Mouse (Mus musculus) kidney, adult 2 months (tissue): ENCODE results near the gene Itga8. TPM values are rescaled to one million over a fixed set of nuclear protein-coding genes. Genes with fewer than 3 reads are reported as not detected.

Experiments used
- DNase-seq: peaks from one replicate; pipeline ENCODE4 v3.0.0; 2021
- H3K27ac ChIP-seq: fragments of 200-500 bp; 2 replicates; pipeline ENCODE4 v1.5.1; 2012; ENCODE audit warnings: low read depth, low read length, control low read depth, inconsistent platforms; ENCODE audit not compliant: insufficient read depth
- H3K27me3 ChIP-seq: fragments of 200-500 bp; replicated peaks from 2 replicates; pipeline ENCODE4 v1.6.1; 2012; ENCODE audit warnings: mild to moderate bottlenecking, moderate library complexity, low read length, inconsistent platforms; ENCODE audit not compliant: control insufficient read depth, insufficient read depth
- H3K36me3 ChIP-seq: fragments of 200-500 bp; 2 replicates; pipeline ENCODE4 v1.6.1; 2012; ENCODE audit warnings: mild to moderate bottlenecking, moderate library complexity, low read length, inconsistent platforms; ENCODE audit not compliant: control insufficient read depth, insufficient read depth
- H3K4me1 ChIP-seq: fragments of 200-500 bp; 2 replicates; pipeline ENCODE4 v1.6.1; 2011; ENCODE audit warnings: low read length; ENCODE audit not compliant: control insufficient read depth, insufficient read depth
- H3K4me3 ChIP-seq: fragments of 200-500 bp; 2 replicates; pipeline ENCODE4 v1.5.1; 2011; ENCODE audit warnings: mild to moderate bottlenecking, low read depth, low read length, control low read depth; ENCODE audit not compliant: insufficient read depth
- CTCF ChIP-seq: fragments of 200-500 bp; conservative IDR thresholded peaks from 2 replicates; pipeline ENCODE4 v1.5.1; 2011; ENCODE audit warnings: low read depth, mild to moderate bottlenecking, control low read depth, low read length, moderate library complexity, mixed read lengths; ENCODE audit not compliant: insufficient read depth, insufficient read length
- POLR2A ChIP-seq: fragments of 200-500 bp; IDR thresholded peaks from one replicate; pipeline ENCODE4 v1.6.1; 2011; ENCODE audit warnings: low read depth, low read length, control low read depth
- WGBS: fragments of 180-500 bp; shearing (Covaris S2); methylation state at CpG from one replicate; pipeline ENCODE4 v1.1.7; 2018; 5-methylcytosine and 5-hydroxymethylcytosine counted together
- polyA plus RNA-seq: library from polyadenylated mRNA; depleted of rRNA; stranded (reverse); fragments of >200 nt; gene quantifications from 2 replicates; pipeline ENCODE4 v1.2.3, GENCODE M21; 2012

Gene Itga8
- polyA plus RNA-seq, 1 experiment = 9.7 TPM

DNA sequence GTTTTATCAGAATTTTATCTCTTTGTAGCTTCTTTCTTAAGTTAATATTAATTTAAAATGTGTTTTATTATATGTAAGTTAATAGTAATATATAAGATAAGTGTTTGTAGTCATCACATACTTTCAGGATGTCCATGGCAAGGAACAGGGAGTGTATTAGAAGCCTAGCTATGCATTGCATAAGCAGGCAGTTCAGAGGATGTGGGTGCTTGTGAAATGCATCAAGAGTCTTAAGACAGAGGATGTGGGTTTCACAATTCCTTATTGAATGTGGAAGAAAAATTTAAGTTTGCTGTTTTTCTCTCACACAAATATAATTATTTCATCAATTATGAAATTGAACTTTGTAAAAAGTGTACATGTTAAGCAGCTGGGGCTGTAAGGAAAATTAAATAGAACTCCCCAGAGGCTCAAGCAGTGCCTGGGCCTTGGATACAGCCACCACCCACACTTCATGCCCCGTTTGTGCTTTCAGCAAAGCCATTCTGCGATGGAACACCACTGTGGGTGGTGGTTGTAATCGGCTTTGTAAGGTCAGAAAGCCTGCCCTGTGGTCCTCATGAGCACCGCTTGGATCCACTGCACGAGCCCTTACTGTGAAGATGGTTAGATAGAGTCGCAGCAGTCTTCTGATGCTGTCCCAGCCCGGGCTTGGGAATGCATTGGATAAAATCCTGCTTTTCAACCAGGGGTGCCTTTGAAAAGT, 126.8 kb downstream of the Itga8 start:
- H3K36me3 ChIP-seq = no peaks in the 10 kb centered on the region
- no peak for DNase-seq
- no peak overlapping the region for H3K27ac ChIP-seq
- H3K4me3 ChIP-seq = no peak overlapping the region
- WGBS = 85% methylated on average over 7 of the region's 7 CpGs
- no peaks in the 10 kb centered on the region for H3K4me1 ChIP-seq
- no peak for TF ChIP-seq CTCF
- no peak for TF ChIP-seq POLR2A
- no peaks in the 10 kb centered on the region for H3K27me3 ChIP-seq

- no peak overlapping the region for H3K4me3 ChIP-seq
- H3K4me1 ChIP-seq = no peaks in the 10 kb centered on the region
- no peak for DNase-seq
- H3K27me3 ChIP-seq = no peaks in the 10 kb centered on the region
- TF ChIP-seq POLR2A = no peak
- TF ChIP-seq CTCF = no peak
- H3K36me3 ChIP-seq = no peaks in the 10 kb centered on the region
- no peak overlapping the region for H3K27ac ChIP-seq
Observed at GRCm38 (mm10) chr2:12170221-12170620, 131.5 kb downstream of the Itga8 start.

GRCm38 (mm10) chr2:12160486-12160885, 141.2 kb downstream of the Itga8 start:
- no peaks in the 10 kb centered on the region for H3K4me1 ChIP-seq
- no peak overlapping the region for H3K27ac ChIP-seq
- H3K4me3 ChIP-seq = no peak overlapping the region
- 82% methylated on average over 3 of the region's 3 CpGs for WGBS
- no peaks in the 10 kb centered on the region for H3K27me3 ChIP-seq
- DNase-seq = peak; percentile 53
- TF ChIP-seq CTCF = 0 out of 2 replicates have a peak, but pooled peaks have one; percentile 7
- TF ChIP-seq POLR2A = no peak
- H3K36me3 ChIP-seq = no peaks in the 10 kb centered on the region

DNA sequence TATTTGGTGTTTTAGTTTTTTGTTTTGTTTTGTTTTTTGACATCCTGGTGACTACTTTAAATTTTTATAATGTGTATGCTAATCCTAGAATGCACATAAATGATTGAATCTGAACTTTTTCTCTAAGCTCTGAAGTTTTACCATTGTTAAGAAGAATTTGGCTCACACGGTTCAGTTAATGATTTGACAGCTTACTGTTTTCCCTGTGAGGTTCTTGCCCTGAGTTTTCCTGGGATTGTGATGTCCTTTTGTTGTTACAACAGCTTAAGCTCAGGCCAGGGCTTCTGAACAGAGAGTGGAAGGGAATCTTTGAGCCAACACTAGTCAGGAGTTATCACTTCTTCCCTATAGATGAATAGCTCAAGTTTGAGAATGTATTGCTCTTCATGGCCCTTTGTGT, 144.7 kb downstream of the Itga8 start:
- Histone ChIP-seq H3K4me3 (no peak overlapping the region), H3K27ac (no peak overlapping the region), H3K4me1 (no peaks in the 10 kb centered on the region), H3K27me3 (no peaks in the 10 kb centered on the region), H3K36me3 (no peaks in the 10 kb centered on the region)
- peak; percentile 74 for DNase-seq
- WGBS = 38% methylated on average over 1 of the region's 1 CpGs
- TF ChIP-seq POLR2A = no peak
- TF ChIP-seq CTCF = no peak

DNA sequence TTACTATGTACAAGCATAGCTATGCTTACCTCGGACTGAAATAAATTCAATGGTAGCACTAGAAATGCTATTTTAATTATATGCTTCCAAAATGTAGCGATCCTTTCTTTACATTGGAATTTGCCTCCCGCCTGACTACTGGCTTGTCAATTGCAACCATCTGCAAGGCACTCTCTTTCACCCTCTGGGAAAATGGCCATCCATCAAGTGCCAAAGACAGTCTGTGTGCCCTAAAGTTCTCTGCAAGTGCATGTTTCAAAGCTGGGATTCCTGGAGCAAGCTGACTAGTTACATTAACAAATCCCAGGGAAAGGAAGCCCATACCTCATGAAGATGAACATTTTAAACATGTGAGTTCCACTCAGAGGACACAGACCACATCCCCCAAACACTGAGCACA, 145.3 kb downstream of the Itga8 start:
- WGBS = 75% methylated on average over 3 of the region's 3 CpGs
- Histone ChIP-seq H3K4me3 (no peak overlapping the region), H3K36me3 (no peaks in the 10 kb centered on the region), H3K27me3 (no peaks in the 10 kb centered on the region), H3K4me1 (no peaks in the 10 kb centered on the region), H3K27ac (no peak overlapping the region)
- no peak for DNase-seq
- TF ChIP-seq POLR2A = no peak
- TF ChIP-seq CTCF = no peak

DNA sequence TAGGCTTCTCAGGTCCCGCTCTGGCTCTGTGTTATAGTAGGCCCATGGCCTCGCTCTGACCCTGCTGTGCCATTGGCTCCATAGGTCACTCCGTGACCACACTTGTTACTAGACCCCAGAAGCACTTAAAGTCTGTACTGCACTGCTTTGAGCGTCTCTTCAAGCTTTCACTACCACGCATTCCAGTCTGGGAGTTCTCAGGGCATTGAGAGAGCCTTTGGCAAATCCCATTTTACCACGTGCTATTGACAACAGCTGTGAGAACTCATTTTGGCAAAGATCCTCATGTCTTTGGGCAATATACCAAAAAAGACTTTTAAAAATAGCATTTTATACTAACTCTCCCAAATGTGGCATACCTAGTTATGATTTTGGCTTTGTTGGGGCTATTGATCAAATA, 147.0 kb downstream of the Itga8 start:
- TF ChIP-seq POLR2A (no peak), CTCF (no peak)
- Histone ChIP-seq H3K4me1 (no peaks in the 10 kb centered on the region), H3K27ac (no peak overlapping the region), H3K36me3 (no peaks in the 10 kb centered on the region), H3K4me3 (no peak overlapping the region), H3K27me3 (no peaks in the 10 kb centered on the region)
- 77% methylated on average over 6 of the region's 6 CpGs for WGBS
- peak; percentile 44 for DNase-seq

GRCm38 (mm10) chr2:12153551-12153950, 148.2 kb downstream of the Itga8 start:
- Histone ChIP-seq H3K27ac (no peak overlapping the region), H3K4me1 (no peaks in the 10 kb centered on the region), H3K27me3 (no peaks in the 10 kb centered on the region), H3K36me3 (no peaks in the 10 kb centered on the region), H3K4me3 (no peak overlapping the region)
- 84% methylated on average over 1 of the region's 1 CpGs for WGBS
- peak; percentile 29 for DNase-seq
- TF ChIP-seq POLR2A (no peak), CTCF (no peak)
